Mouse (Mus musculus) liver, embryonic 11.5 days (tissue): ENCODE measurements around the gene BC053393. TPM values are rescaled to one million over a fixed set of nuclear protein-coding genes. Genes with fewer than 3 reads are reported as not detected.
"Not testable (repeated sequence)": the region's sequence is repeated elsewhere in the genome, so short reads cannot be mapped to it uniquely, and the experiment has no call there.

Experiments
- ATAC-seq: fragments of 200-750 bp; cut with Nextera tagmentation; replicated peaks from 2 replicates; pipeline ENCODE4 v1.8.0; 2017; ENCODE audit warnings: moderate number of reproducible peaks, mild to moderate bottlenecking, moderate TSS enrichment, moderate library complexity; ENCODE audit not compliant: low FRiP score
- DNase-seq: peaks from one replicate; pipeline ENCODE4 v3.0.0-alpha.2; 2017; ENCODE audit warnings: low spot score
- H3K27ac ChIP-seq: fragments of 300-500 bp; sonication (generic); 2 replicates; pipeline ENCODE4 v1.5.1; 2014; ENCODE audit warnings: mild to moderate bottlenecking, low read depth, low read length, control low read depth
- H3K27me3 ChIP-seq: fragments of 300-500 bp; sonication (generic); replicated peaks from 2 replicates; pipeline ENCODE4 v1.6.1; 2014; ENCODE audit warnings: low read length, mixed read lengths; ENCODE audit not compliant: control insufficient read depth, insufficient read depth
- H3K36me3 ChIP-seq: fragments of 300-500 bp; sonication (generic); 2 replicates; pipeline ENCODE4 v1.6.1; 2014; ENCODE audit warnings: mild to moderate bottlenecking, low read length, moderate library complexity, mixed read lengths; ENCODE audit not compliant: control insufficient read depth, insufficient read depth
- H3K4me1 ChIP-seq: fragments of 300-500 bp; sonication (generic); replicated peaks from 2 replicates; pipeline ENCODE4 v1.6.1; 2014; ENCODE audit warnings: low read length, mixed read lengths; ENCODE audit not compliant: control insufficient read depth, insufficient read depth
- H3K4me2 ChIP-seq: fragments of 300-500 bp; sonication (generic); 2 replicates; pipeline ENCODE4 v1.6.1; 2014; ENCODE audit warnings: mild to moderate bottlenecking, control low read depth, moderate library complexity
- H3K4me3 ChIP-seq: fragments of 300-500 bp; sonication (generic); 2 replicates; pipeline ENCODE4 v1.5.1; 2014; ENCODE audit warnings: low read depth, low read length, control low read depth
- H3K9ac ChIP-seq: fragments of 300-500 bp; sonication (generic); 2 replicates; pipeline ENCODE4 v1.6.1; 2014; ENCODE audit warnings: low read depth, low read length, control low read depth
- H3K9me3 ChIP-seq: fragments of 300-500 bp; sonication (generic); 2 replicates; pipeline ENCODE4 v1.6.1; 2016; ENCODE audit warnings: low read length, inconsistent platforms, mixed read lengths; ENCODE audit not compliant: control insufficient read depth
- WGBS: fragments of 180-500 bp; shearing (Covaris S2); extraction: QIAGEN DNeasy Blood & Tissue Kit; methylation state at CpG from one replicate; pipeline ENCODE4 v1.1.7; 2014; 5-methylcytosine and 5-hydroxymethylcytosine counted together
- polyA plus RNA-seq: library from polyadenylated mRNA; unstranded; fragments of >200 nt; fragmentation: Nextera tagmentation; extraction: Ambion mirVana; gene quantifications from 2 replicates; pipeline ENCODE4 v1.2.1, GENCODE M21; 2014

BC053393 gene
- polyA plus RNA-seq, 1 experiment from 2014 or later = not detected

GRCm38 (mm10) chr11:46629211-46629795, 58.0 kb downstream of the BC053393 start, which contains the start of gene Dppa1:
Gene Dppa1 (minus strand): TSS chr11:46629261.
- Histone ChIP-seq H3K9me3 (no peaks in the 10 kb centered on the region), H3K9ac (no peak within 1 kb of the TSS), H3K4me2 (no peak within 1 kb of the TSS), H3K27ac (no peak within 1 kb of the TSS), H3K27me3 (no peaks in the 10 kb centered on the region), H3K4me3 (no peak within 1 kb of the TSS), H3K4me1 (no peaks in the 10 kb centered on the region), H3K36me3 (no peaks in the 10 kb centered on the region)
- ATAC-seq (no peak), DNase-seq (no peak)
- WGBS = 71% methylated on average over 2 of the region's 2 CpGs

- DNase-seq = no peak
- Histone ChIP-seq H3K4me3 (no peak overlapping the region), H3K4me1 (no peaks in the 10 kb centered on the region), H3K27ac (no peak overlapping the region), H3K4me2 (no peak overlapping the region), H3K9ac (no peak overlapping the region), H3K36me3 (no peaks in the 10 kb centered on the region), H3K27me3 (no peaks in the 10 kb centered on the region), H3K9me3 (no peaks in the 10 kb centered on the region)
- 0 out of 2 replicates have a peak, but pooled peaks have one; percentile 53 for ATAC-seq
- WGBS = 32% methylated on average over 3 of the region's 3 CpGs
Observed at GRCm38 (mm10) chr11:46631635-46632034, 60.3 kb downstream of the BC053393 start.

GRCm38 (mm10) chr11:46635516-46635915, 64.2 kb downstream of the BC053393 start:
- not testable (repeated sequence) for H3K4me2 ChIP-seq, H3K9me3 ChIP-seq, H3K36me3 ChIP-seq, DNase-seq, H3K27ac ChIP-seq, ATAC-seq, H3K9ac ChIP-seq, H3K4me3 ChIP-seq, H3K4me1 ChIP-seq, H3K27me3 ChIP-seq
- 80% methylated on average over 4 of the region's 4 CpGs for WGBS

- Histone ChIP-seq H3K4me3 (no peak overlapping the region), H3K4me1 (no peaks in the 10 kb centered on the region), H3K4me2 (no peak overlapping the region), H3K36me3 (no peaks in the 10 kb centered on the region), H3K27me3 (no peaks in the 10 kb centered on the region), H3K27ac (no peak overlapping the region), H3K9me3 (no peaks in the 10 kb centered on the region), H3K9ac (no peak overlapping the region)
- 73% methylated on average over 3 of the region's 3 CpGs for WGBS
- no peak for DNase-seq
- no peak for ATAC-seq
Observed at GRCm38 (mm10) chr11:46636568-46636967, 65.2 kb downstream of the BC053393 start.

Other genes starting within 250 kb of the BC053393 start
- 0.05 and 0.14 TPM in 2 replicates for gene Itk, start 182.0 kb upstream of the BC053393 start, polyA plus RNA-seq
- gene Fam71b, start 175.0 kb upstream of the BC053393 start, polyA plus RNA-seq = not detected in 2 replicates
- gene Med7, start 134.6 kb upstream of the BC053393 start, polyA plus RNA-seq = 89.0 and 94.6 TPM in 2 replicates
- 0.15 TPM in 1 of 2 replicates, not detected in the other for gene Havcr2, start 116.6 kb upstream of the BC053393 start, polyA plus RNA-seq
- gene Gm12169, start 47.3 kb upstream of the BC053393 start, polyA plus RNA-seq = not detected in 2 replicates
- not detected in 2 replicates for gene Dppa1, start 57.7 kb downstream of the BC053393 start, polyA plus RNA-seq
- gene Timd2, start 135.5 kb downstream of the BC053393 start, polyA plus RNA-seq = 4.8 and 6.7 TPM in 2 replicates
- gene Havcr1, start 163.5 kb downstream of the BC053393 start, polyA plus RNA-seq = 0.12 and 0.22 TPM in 2 replicates
- gene Timd4, start 239.3 kb downstream of the BC053393 start, polyA plus RNA-seq = 6.6 and 6.8 TPM in 2 replicates